Comparison of ENCODE assay signal across 23 mouse cellular contexts in genomic region chr3:90605736-90606135, GRCm38 (mm10). TPM values are rescaled to one million over a fixed set of nuclear protein-coding genes. Genes with fewer than 3 reads are reported as not detected.
DNase-seq lines count a peak whose midpoint lies in the region; ATAC-seq and TF ChIP-seq lines count a peak whose summit lies in the region.
"Had no signal": no experiment of that assay in that cellular context is flagged by ENCODE, and none has a peak within 500 bp of the region (broad histone marks: within the 10 kb centered on the region; RNA-seq: fewer than 3 reads in every experiment).

No protein-coding gene starts in this region.

- no peak overlapping the region for H3K4me2 ChIP-seq in midbrain, embryonic 11.5 days
- no peak overlapping the region for H3K4me2 ChIP-seq in limb, embryonic 11.5 days (ENCODE audit: low read depth, severe bottlenecking)
- no peak overlapping the region for H3K4me2 ChIP-seq in stomach, postnatal 0 days (replicated peaks; ENCODE audit: low read depth)
- H3K4me2 ChIP-seq: forebrain, embryonic 12.5 days; hindbrain, embryonic 12.5 days had no signal

- WGBS in midbrain, embryonic 11.5 days, result 75% methylated on average over 2 of the region's 2 CpGs
- WGBS in midbrain, embryonic 10.5 days, result 85% methylated on average over 2 of the region's 2 CpGs
- 75% methylated on average over 2 of the region's 2 CpGs for WGBS in limb, embryonic 11.5 days
- WGBS in stomach, postnatal 0 days, result 71% methylated on average over 2 of the region's 2 CpGs

- H3K36me3 ChIP-seq in midbrain, embryonic 11.5 days (ENCODE audit: control insufficient read depth, insufficient read depth, low read length), result no peaks in the 10 kb centered on the region
- no peaks in the 10 kb centered on the region for H3K36me3 ChIP-seq in midbrain, embryonic 10.5 days
- no peaks in the 10 kb centered on the region for H3K36me3 ChIP-seq in limb, embryonic 11.5 days (ENCODE audit: control insufficient read depth, insufficient read depth, low read length)
- no peaks in the 10 kb centered on the region for H3K36me3 ChIP-seq in stomach, postnatal 0 days (ENCODE audit: control insufficient read depth, insufficient read depth, low read length)
- H3K36me3 ChIP-seq: forebrain, embryonic 12.5 days; hindbrain, embryonic 12.5 days had no signal

- no peaks in the 10 kb centered on the region for H3K9me3 ChIP-seq in midbrain, embryonic 11.5 days (ENCODE audit: control insufficient read depth, low read length)
- no peaks in the 10 kb centered on the region for H3K9me3 ChIP-seq in midbrain, embryonic 10.5 days (replicated peaks)
- no peaks in the 10 kb centered on the region for H3K9me3 ChIP-seq in limb, embryonic 11.5 days (ENCODE audit: control insufficient read depth, low read length)
- H3K9me3 ChIP-seq in stomach, postnatal 0 days (ENCODE audit: control insufficient read depth, low read length), result no peaks in the 10 kb centered on the region
- H3K9me3 ChIP-seq: forebrain, embryonic 12.5 days; hindbrain, embryonic 12.5 days; megakaryocyte, embryonic 14.5 days had no signal

- TF ChIP-seq CTCF in stomach, postnatal 0 days (IDR thresholded peaks at IDR 0.05; ENCODE audit: low read depth), result no peak

- no peaks in the 10 kb centered on the region for H3K27me3 ChIP-seq in midbrain, embryonic 11.5 days (ENCODE audit: control insufficient read depth, insufficient read depth, low read length)
- H3K27me3 ChIP-seq in midbrain, embryonic 10.5 days (ENCODE audit: low read depth, poor library complexity, severe bottlenecking), result no peaks in the 10 kb centered on the region
- H3K27me3 ChIP-seq in limb, embryonic 11.5 days (ENCODE audit: control insufficient read depth, insufficient read depth, low read length), result no peaks in the 10 kb centered on the region
- H3K27me3 ChIP-seq in stomach, postnatal 0 days (ENCODE audit: control insufficient read depth, insufficient read depth, low read length), result no peaks in the 10 kb centered on the region
- H3K27me3 ChIP-seq: hindbrain, embryonic 12.5 days; Patski had no signal

- no peak overlapping the region for H3K27ac ChIP-seq in midbrain, embryonic 11.5 days (ENCODE audit: low read depth, low read length)
- H3K27ac ChIP-seq in midbrain, embryonic 10.5 days (replicated peaks), result no peak overlapping the region
- H3K27ac ChIP-seq in limb, embryonic 11.5 days (replicated peaks; ENCODE audit: low read depth, low read length), result peak overlapping the region; percentile 24
- peak overlapping the region; percentile 90 for H3K27ac ChIP-seq in stomach, postnatal 0 days (replicated peaks)
- H3K27ac ChIP-seq: forebrain, embryonic 12.5 days; hindbrain, embryonic 12.5 days had no signal

- DNase-seq in heart, adult 11 months, result peak; percentile 76
- no peak for DNase-seq in heart, postnatal 4 days
- peak; percentile 69 for DNase-seq in midbrain, embryonic 11.5 days (ENCODE audit: low spot score, missing footprints)
- no peak for DNase-seq in midbrain, embryonic 10.5 days (ENCODE audit: low spot score)
- no peak for DNase-seq in limb, embryonic 11.5 days (ENCODE audit: low spot score)
- DNase-seq in stomach, postnatal 0 days (ENCODE audit: low spot score), result no peak
- DNase-seq in left cerebral cortex, postnatal 14 days (ENCODE audit: low spot score in 2 of 2), result no peak
- DNase-seq in gastrocnemius, postnatal 10 days, result no peak
- DNase-seq: adrenal gland, postnatal 36 days; cerebellum, adult 9-10 months; kidney, adult 2 months; liver, postnatal 0 days; thymus, postnatal 4 days had no signal

- ATAC-seq in midbrain, embryonic 11.5 days (ENCODE audit: low FRiP score), result no peak
- ATAC-seq in limb, embryonic 11.5 days (ENCODE audit: insufficient number of reproducible peaks, low FRiP score, low TSS enrichment, low read depth), result no peak
- ATAC-seq in stomach, postnatal 0 days (ENCODE audit: low FRiP score, low TSS enrichment), result no peak
- ATAC-seq: liver, postnatal 0 days; Patski had no signal

- no peak for TF ChIP-seq EP300 in stomach, postnatal 0 days (optimal IDR thresholded peaks at IDR 0.05)

- no peak overlapping the region for H3K9ac ChIP-seq in midbrain, embryonic 11.5 days (ENCODE audit: low read length)
- no peak overlapping the region for H3K9ac ChIP-seq in limb, embryonic 11.5 days (ENCODE audit: low read length)
- no peak overlapping the region for H3K9ac ChIP-seq in stomach, postnatal 0 days (ENCODE audit: low read length)
- H3K9ac ChIP-seq: forebrain, embryonic 12.5 days; hindbrain, embryonic 12.5 days; liver, postnatal 0 days had no signal

- no peak overlapping the region for H3K4me3 ChIP-seq in midbrain, embryonic 11.5 days (ENCODE audit: low read depth, low read length)
- H3K4me3 ChIP-seq in midbrain, embryonic 10.5 days, result no peak overlapping the region
- H3K4me3 ChIP-seq in limb, embryonic 11.5 days (ENCODE audit: low read depth, low read length), result no peak overlapping the region
- no peak overlapping the region for H3K4me3 ChIP-seq in stomach, postnatal 0 days (ENCODE audit: low read depth, low read length)
- H3K4me3 ChIP-seq: forebrain, embryonic 12.5 days; hindbrain, embryonic 12.5 days had no signal

- intact Hi-C loops in left cerebral cortex, postnatal 14 days (cut with DNase I), result no loop called here

- H3K4me1 ChIP-seq in midbrain, embryonic 11.5 days (ENCODE audit: control insufficient read depth, insufficient read depth, low read length), result no peaks in the 10 kb centered on the region
- no peaks in the 10 kb centered on the region for H3K4me1 ChIP-seq in midbrain, embryonic 10.5 days
- H3K4me1 ChIP-seq in limb, embryonic 11.5 days (ENCODE audit: control insufficient read depth, insufficient read depth, low read length), result peaks cover 2% of the 10 kb centered on the region; the same call in 1 of the 2 replicates
- H3K4me1 ChIP-seq in stomach, postnatal 0 days (replicated peaks; ENCODE audit: control insufficient read depth, insufficient read depth), result peaks cover 11% of the 10 kb centered on the region

RNA-seq across cellular contexts. Expression of gene S100a4, which starts 2.2 kb away (rescaled TPM):
- 1 to 10 TPM; 7.6 to 9.5 TPM for total RNA-seq in heart, postnatal 4 days (2021)
- polyA plus RNA-seq in midbrain, embryonic 11.5 days (2014; fragmentation: Nextera tagmentation; extraction: Ambion mirVana), result 0.34 and 0.50 TPM in 2 replicates
- polyA plus RNA-seq in midbrain, embryonic 10.5 days (2016; fragmentation: Nextera tagmentation; extraction: Ambion mirVana), result 0.35 and 0.81 TPM in 2 replicates
- 0.72 and 1.0 TPM in 2 replicates for polyA plus RNA-seq in limb, embryonic 11.5 days (2014; fragmentation: Nextera tagmentation; extraction: Ambion mirVana)
- polyA plus RNA-seq in stomach, postnatal 0 days (2015; fragmentation: Nextera tagmentation; extraction: Ambion mirVana), result 12.1 and 17.4 TPM in 2 replicates
- 1 to 10 TPM; 6.8 to 7.0 TPM for total RNA-seq in left cerebral cortex, postnatal 14 days (2021)
- total RNA-seq in gastrocnemius, postnatal 10 days (2021), result 10 to 100 TPM in 1 of 2 experiments, 1 to 10 TPM in 1; 9.6 to 20.1 TPM

RNA-seq across cellular contexts. Expression of gene S100a5, which starts 2.6 kb away (rescaled TPM):
- not detected for total RNA-seq in heart, postnatal 4 days (2021)
- not detected in 2 replicates for polyA plus RNA-seq in midbrain, embryonic 11.5 days (2014; fragmentation: Nextera tagmentation; extraction: Ambion mirVana)
- not detected in 2 replicates for polyA plus RNA-seq in midbrain, embryonic 10.5 days (2016; fragmentation: Nextera tagmentation; extraction: Ambion mirVana)
- not detected in 2 replicates for polyA plus RNA-seq in limb, embryonic 11.5 days (2014; fragmentation: Nextera tagmentation; extraction: Ambion mirVana)
- 9.6 and 10.5 TPM in 2 replicates for polyA plus RNA-seq in stomach, postnatal 0 days (2015; fragmentation: Nextera tagmentation; extraction: Ambion mirVana)
- total RNA-seq in left cerebral cortex, postnatal 14 days (2021), result not detected
- not detected for total RNA-seq in gastrocnemius, postnatal 10 days (2021)
- total RNA-seq: adrenal gland, postnatal 36 days; heart, adult 18-20 months; layer of hippocampus, adult 8-10 months; left cerebral cortex, postnatal 36 days; neutrophil, adult 5-6 weeks had no signal
- polyA plus RNA-seq: forebrain, embryonic 12.5 days; heart, embryonic 16.5 days; hindbrain, embryonic 12.5 days; kidney, adult 2 months; liver, postnatal 0 days; Patski; small intestine, adult 2 months had no signal

RNA-seq across cellular contexts. Expression of gene Gm42674, which starts 4.0 kb away (rescaled TPM):
- total RNA-seq in heart, postnatal 4 days (2021), result not detected
- polyA plus RNA-seq in midbrain, embryonic 11.5 days (2014; fragmentation: Nextera tagmentation; extraction: Ambion mirVana), result not detected in 2 replicates
- not detected in 2 replicates for polyA plus RNA-seq in midbrain, embryonic 10.5 days (2016; fragmentation: Nextera tagmentation; extraction: Ambion mirVana)
- not detected in 2 replicates for polyA plus RNA-seq in limb, embryonic 11.5 days (2014; fragmentation: Nextera tagmentation; extraction: Ambion mirVana)
- polyA plus RNA-seq in stomach, postnatal 0 days (2015; fragmentation: Nextera tagmentation; extraction: Ambion mirVana), result not detected in 2 replicates
- not detected for total RNA-seq in left cerebral cortex, postnatal 14 days (2021)
- total RNA-seq in gastrocnemius, postnatal 10 days (2021), result not detected
- total RNA-seq: adrenal gland, postnatal 36 days; heart, adult 18-20 months; layer of hippocampus, adult 8-10 months; left cerebral cortex, postnatal 36 days; neutrophil, adult 5-6 weeks had no signal
- polyA plus RNA-seq: forebrain, embryonic 12.5 days; heart, embryonic 16.5 days; hindbrain, embryonic 12.5 days; kidney, adult 2 months; liver, postnatal 0 days; Patski; small intestine, adult 2 months had no signal

RNA-seq across cellular contexts. Expression of gene S100a6, which starts 6.9 kb away (rescaled TPM):
- 10 to 100 TPM; 72.1 to 75.9 TPM for total RNA-seq in heart, postnatal 4 days (2021)
- polyA plus RNA-seq in midbrain, embryonic 11.5 days (2014; fragmentation: Nextera tagmentation; extraction: Ambion mirVana), result 24.5 and 25.1 TPM in 2 replicates
- 14.0 and 23.4 TPM in 2 replicates for polyA plus RNA-seq in midbrain, embryonic 10.5 days (2016; fragmentation: Nextera tagmentation; extraction: Ambion mirVana)
- polyA plus RNA-seq in limb, embryonic 11.5 days (2014; fragmentation: Nextera tagmentation; extraction: Ambion mirVana), result 14.5 and 17.5 TPM in 2 replicates
- 3,650 and 3,685 TPM in 2 replicates for polyA plus RNA-seq in stomach, postnatal 0 days (2015; fragmentation: Nextera tagmentation; extraction: Ambion mirVana)
- 10 to 100 TPM; 30.8 to 35.1 TPM for total RNA-seq in left cerebral cortex, postnatal 14 days (2021)
- 100 to 1,000 TPM in 1 of 2 experiments, 10 to 100 TPM in 1; 83.2 to 102 TPM for total RNA-seq in gastrocnemius, postnatal 10 days (2021)

RNA-seq across cellular contexts. Expression of gene S100a2, which starts 15.7 kb away (rescaled TPM):
- not detected for total RNA-seq in heart, postnatal 4 days (2021)
- polyA plus RNA-seq in midbrain, embryonic 11.5 days (2014; fragmentation: Nextera tagmentation; extraction: Ambion mirVana), result not detected in 2 replicates
- not detected in 2 replicates for polyA plus RNA-seq in midbrain, embryonic 10.5 days (2016; fragmentation: Nextera tagmentation; extraction: Ambion mirVana)
- polyA plus RNA-seq in limb, embryonic 11.5 days (2014; fragmentation: Nextera tagmentation; extraction: Ambion mirVana), result not detected in 2 replicates
- 0.65 and 1.2 TPM in 2 replicates for polyA plus RNA-seq in stomach, postnatal 0 days (2015; fragmentation: Nextera tagmentation; extraction: Ambion mirVana)
- not detected for total RNA-seq in left cerebral cortex, postnatal 14 days (2021)
- total RNA-seq in gastrocnemius, postnatal 10 days (2021), result not detected
- total RNA-seq: adrenal gland, postnatal 36 days; heart, adult 18-20 months; layer of hippocampus, adult 8-10 months; left cerebral cortex, postnatal 36 days; neutrophil, adult 5-6 weeks had no signal
- polyA plus RNA-seq: forebrain, embryonic 12.5 days; heart, embryonic 16.5 days; hindbrain, embryonic 12.5 days; kidney, adult 2 months; liver, postnatal 0 days; Patski; small intestine, adult 2 months had no signal

Comparison
In these comparisons a context has a peak if more than half of its experiments do, and no peak if none do; other contexts are left out.
1. DNase-seq: peak in heart, adult 11 months (single experiment) and midbrain, embryonic 11.5 days (single experiment); none in heart, postnatal 4 days (single experiment), midbrain, embryonic 10.5 days (single experiment), limb, embryonic 11.5 days (single experiment), stomach, postnatal 0 days (single experiment), left cerebral cortex, postnatal 14 days (0 of 2) and gastrocnemius, postnatal 10 days (single experiment).
2. H3K27ac ChIP-seq: peak in limb, embryonic 11.5 days (single experiment) and stomach, postnatal 0 days (single experiment); none in midbrain, embryonic 11.5 days (single experiment) and midbrain, embryonic 10.5 days (single experiment).